Mouse (Mus musculus) ES-E14 (cell line): Measurements from ENCODE around the gene Dnah14.

Experiments used
- CHD2 ChIP-seq: IDR thresholded peaks from 2 replicates; pipeline ENCODE4 v1.6.1; 2014; ENCODE audit warnings: mild to moderate bottlenecking, low read depth, low read length, inconsistent platforms
- HCFC1 ChIP-seq: IDR thresholded peaks from 2 replicates; pipeline ENCODE4 v1.6.1; 2012; ENCODE audit warnings: low read length, inconsistent platforms, borderline replicate concordance; ENCODE audit not compliant: insufficient read depth
- MAFK ChIP-seq: IDR thresholded peaks from 2 replicates; pipeline ENCODE4 v1.6.1; 2014; ENCODE audit warnings: mild to moderate bottlenecking, low read depth, low read length, inconsistent platforms; ENCODE audit not compliant: insufficient read depth
- ZC3H11A ChIP-seq: IDR thresholded peaks from 2 replicates; pipeline ENCODE4 v1.6.1; 2012; ENCODE audit warnings: low read depth, mild to moderate bottlenecking, inconsistent platforms, low read length, borderline replicate concordance
- ZNF384 ChIP-seq: IDR thresholded peaks from 2 replicates; pipeline ENCODE4 v1.6.1; 2012; ENCODE audit warnings: low read depth, low read length, inconsistent platforms

GRCm38 (mm10) chr1:181856329-181856728 is 280.0 kb downstream of the Dnah14 start:
- TF ChIP-seq ZC3H11A (no peak), ZNF384 (no peak), CHD2 (no peak), MAFK (no peak), HCFC1 (no peak)
